Mouse (Mus musculus) urinary bladder, postnatal 14 days (tissue): ENCODE data around the gene Cckbr.
A peak's percentile ranks its signal among the peaks of the same experiment; 100 is the strongest.
"Not testable (repeated sequence)": the region's sequence is repeated elsewhere in the genome, so short reads cannot be mapped to it uniquely, and the experiment has no call there.

ENCODE experiments used
- DNase-seq: peaks from one replicate; pipeline ENCODE4 v3.0.0; 2021; ENCODE audit warnings: low spot score

The Cckbr gene

GRCm38 (mm10) chr7:105437979-105438772 lies 12.6 kb downstream of the Cckbr start:
- DNase-seq = no peak

GRCm38 (mm10) chr7:105441426-105441825 lies 15.9 kb downstream of the Cckbr start:
- no peak for DNase-seq

- no peak for DNase-seq
These were observed 19.5 kb downstream of the Cckbr start for GRCm38 (mm10) chr7:105445076-105445475.

- DNase-seq = not testable (repeated sequence)
These were observed 27.8 kb downstream of the Cckbr start for GRCm38 (mm10) chr7:105453345-105453744.

- DNase-seq = no peak
These were observed 33.0 kb downstream of the Cckbr start for GRCm38 (mm10) chr7:105458546-105458945.

GRCm38 (mm10) chr7:105465505-105465904 lies 40.0 kb downstream of the Cckbr start:
- not testable (repeated sequence) for DNase-seq

GRCm38 (mm10) chr7:105472607-105473006 lies 47.1 kb downstream of the Cckbr start:
- DNase-seq = no peak

GRCm38 (mm10) chr7:105474771-105475315 lies 49.3 kb downstream of the Cckbr start:
- DNase-seq = no peak

GRCm38 (mm10) chr7:105475396-105475949 lies 49.9 kb downstream of the Cckbr start:
- DNase-seq = no peak

- no peak for DNase-seq
These were observed 51.3 kb downstream of the Cckbr start for GRCm38 (mm10) chr7:105476683-105477432.

- DNase-seq = no peak
These were observed 51.8 kb downstream of the Cckbr start for GRCm38 (mm10) chr7:105477433-105477700.

GRCm38 (mm10) chr7:105477841-105478240 lies 52.3 kb downstream of the Cckbr start:
- DNase-seq = peak; percentile 36

GRCm38 (mm10) chr7:105478344-105478743 lies 52.8 kb downstream of the Cckbr start:
- no peak for DNase-seq

GRCm38 (mm10) chr7:105479232-105479631 lies 53.7 kb downstream of the Cckbr start:
- no peak for DNase-seq

- no peak for DNase-seq
These were observed 54.5 kb downstream of the Cckbr start for GRCm38 (mm10) chr7:105480081-105480480.

GRCm38 (mm10) chr7:105480561-105481504 lies 55.3 kb downstream of the Cckbr start:
- peak; percentile 61 for DNase-seq

- DNase-seq = peak; percentile 89
These were observed 56.2 kb downstream of the Cckbr start, which contains the start of gene Cavin3 for GRCm38 (mm10) chr7:105481505-105482411. Gene Cavin3, minus strand, starts transcription at chr7:105482300.

GRCm38 (mm10) chr7:105482426-105482825 lies 56.9 kb downstream of the Cckbr start:
- DNase-seq = peak; percentile 82

GRCm38 (mm10) chr7:105485029-105485428 lies 59.5 kb downstream of the Cckbr start:
- DNase-seq = no peak

GRCm38 (mm10) chr7:105487104-105487876 lies 61.8 kb downstream of the Cckbr start:
- no peak for DNase-seq
